In genomic region chr13:45465616-45466015, GRCm38 (mm10) we compare ENCODE assay signal across 13 mouse cellular contexts. TPM values are rescaled to one million over a fixed set of nuclear protein-coding genes. Genes with fewer than 3 reads are reported as not detected.
DNase-seq lines count a peak whose midpoint lies in the region; ATAC-seq lines count a peak whose summit lies in the region.
"Had no signal": no experiment of that assay in that cellular context is flagged by ENCODE, and none has a peak within 500 bp of the region (broad histone marks: within the 10 kb centered on the region; RNA-seq: fewer than 3 reads in every experiment).

No protein-coding gene starts in this region.

- H3K36me3 ChIP-seq in kidney, embryonic 14.5 days (ENCODE audit: control insufficient read depth, insufficient read depth, low read length) = no peaks in the 10 kb centered on the region
- no peaks in the 10 kb centered on the region for H3K36me3 ChIP-seq in embryonic facial prominence, embryonic 14.5 days (ENCODE audit: control insufficient read depth, insufficient read depth, low read length)
- H3K36me3 ChIP-seq: lung, embryonic 15.5 days had no signal

- 83% methylated on average over 10 of the region's 10 CpGs for WGBS in kidney, embryonic 14.5 days
- WGBS in embryonic facial prominence, embryonic 14.5 days = 60% methylated on average over 10 of the region's 10 CpGs

- no peak overlapping the region for H3K9ac ChIP-seq in kidney, embryonic 14.5 days (ENCODE audit: low read depth, low read length)
- no peak overlapping the region for H3K9ac ChIP-seq in embryonic facial prominence, embryonic 14.5 days (ENCODE audit: low read depth, low read length)
- H3K9ac ChIP-seq: lung, embryonic 15.5 days had no signal

- H3K4me2 ChIP-seq in kidney, embryonic 14.5 days (replicated peaks; ENCODE audit: low read depth, low read length) = no peak overlapping the region
- no peak overlapping the region for H3K4me2 ChIP-seq in embryonic facial prominence, embryonic 14.5 days (ENCODE audit: low read depth, low read length)
- H3K4me2 ChIP-seq: lung, embryonic 15.5 days had no signal

- peaks cover 20% of the 10 kb centered on the region for H3K4me1 ChIP-seq in kidney, embryonic 14.5 days (ENCODE audit: control insufficient read depth, insufficient read depth, low read length)
- peaks cover 32% of the 10 kb centered on the region for H3K4me1 ChIP-seq in embryonic facial prominence, embryonic 14.5 days (ENCODE audit: control insufficient read depth, insufficient read depth, low read length)

- H3K27me3 ChIP-seq in kidney, embryonic 14.5 days (ENCODE audit: control insufficient read depth, insufficient read depth, low read length) = no peaks in the 10 kb centered on the region
- no peaks in the 10 kb centered on the region for H3K27me3 ChIP-seq in embryonic facial prominence, embryonic 14.5 days (replicated peaks; ENCODE audit: control insufficient read depth, insufficient read depth, low read length)
- H3K27me3 ChIP-seq: lung, embryonic 15.5 days had no signal

- ATAC-seq in kidney, embryonic 14.5 days (ENCODE audit: low FRiP score, low TSS enrichment) = no peak
- peak; percentile 17; the same call in 1 of the 2 replicates for ATAC-seq in embryonic facial prominence, embryonic 14.5 days (ENCODE audit: low read depth)

- DNase-seq in adrenal gland, postnatal 14 days = peak; percentile 54
- no peak for DNase-seq in adrenal gland, adult 8-10 months
- peak; percentile 27 for DNase-seq in gastrocnemius, adult 18-20 months (ENCODE audit: low spot score)
- no peak for DNase-seq in gastrocnemius, postnatal 10 days
- peak; percentile 41 to 58 for DNase-seq in kidney, adult 8-10 months
- no peak for DNase-seq in embryonic facial prominence, embryonic 14.5 days (ENCODE audit: low spot score)
- DNase-seq in spleen, adult 18-20 months = no peak
- DNase-seq: heart, postnatal 10 days; layer of hippocampus, postnatal 36 days; thymus, postnatal 36 days had no signal

- no peak overlapping the region for H3K27ac ChIP-seq in kidney, embryonic 14.5 days (ENCODE audit: low read depth, low read length)
- H3K27ac ChIP-seq in embryonic facial prominence, embryonic 14.5 days (replicated peaks; ENCODE audit: low read depth, low read length) = peak overlapping the region; percentile 40; the same call in 1 of the 2 replicates
- H3K27ac ChIP-seq: kidney, postnatal 0 days; lung, embryonic 15.5 days had no signal

- H3K9me3 ChIP-seq in kidney, embryonic 14.5 days (ENCODE audit: control insufficient read depth, low read length) = no peaks in the 10 kb centered on the region; the same call in 1 of the 2 replicates
- no peaks in the 10 kb centered on the region for H3K9me3 ChIP-seq in embryonic facial prominence, embryonic 14.5 days (ENCODE audit: control insufficient read depth, low read length)
- H3K9me3 ChIP-seq: lung, embryonic 15.5 days had no signal

- H3K4me3 ChIP-seq in kidney, embryonic 14.5 days (ENCODE audit: low read length) = no peak overlapping the region
- H3K4me3 ChIP-seq in embryonic facial prominence, embryonic 14.5 days (ENCODE audit: low read depth, low read length) = no peak overlapping the region
- H3K4me3 ChIP-seq: lung, embryonic 15.5 days had no signal

RNA-seq across cellular contexts. Expression of gene Gmpr, which starts 41.6 kb away (rescaled TPM):
- 142 and 201 TPM in 2 replicates for total RNA-seq in adrenal gland, postnatal 14 days (2021)
- 10 to 100 TPM; 19.0 to 42.8 (median 24.0) TPM for total RNA-seq in adrenal gland, adult 8-10 months (2022)
- 100 to 1,000 TPM; 180 to 190 TPM for total RNA-seq in gastrocnemius, adult 18-20 months (2021)
- total RNA-seq in gastrocnemius, postnatal 10 days (2021) = 100 to 1,000 TPM; 163 to 170 TPM
- 38.7 and 48.9 TPM in 2 replicates for polyA plus RNA-seq in kidney, embryonic 14.5 days (2014; fragmentation: Nextera tagmentation; extraction: Ambion mirVana)
- 46.4 and 51.5 TPM in 2 replicates for polyA plus RNA-seq in embryonic facial prominence, embryonic 14.5 days (2014; fragmentation: Nextera tagmentation; extraction: Ambion mirVana)

Comparison
In these comparisons a context has a peak if more than half of its experiments do, and no peak if none do; other contexts are left out.
1. DNase-seq: peak in adrenal gland, postnatal 14 days (single experiment), gastrocnemius, adult 18-20 months (single experiment) and kidney, adult 8-10 months (2 of 2); none in adrenal gland, adult 8-10 months (single experiment), gastrocnemius, postnatal 10 days (single experiment), embryonic facial prominence, embryonic 14.5 days (single experiment) and spleen, adult 18-20 months (0 of 2).